Mouse (Mus musculus): ENCODE results near the gene Tmem245. TPM values are rescaled to one million over a fixed set of nuclear protein-coding genes. Genes with fewer than 3 reads are reported as not detected.

The Tmem245 gene
- polyA plus RNA-seq, 1 experiment: 11.0 TPM

GRCm38 (mm10) chr4:56906926-56907325 is 40.3 kb downstream of the Tmem245 start:
- no peaks in the 10 kb centered on the region for H3K4me1 ChIP-seq (ENCODE audit: control insufficient read depth, insufficient read depth, low read length)
- TF ChIP-seq POLR2A (IDR thresholded peaks at IDR 0.05; ENCODE audit: borderline replicate concordance, low read depth, low read length): no peak
- no peak for TF ChIP-seq CTCF (IDR thresholded peaks at IDR 0.05; ENCODE audit: low read depth, low read length)
- no peak overlapping the region for H3K4me3 ChIP-seq (ENCODE audit: insufficient read depth, low read length)
- H3K27ac ChIP-seq (ENCODE audit: insufficient read depth, low read depth, low read length): no peak overlapping the region

- no peak overlapping the region for H3K27ac ChIP-seq (ENCODE audit: insufficient read depth, low read depth, low read length)
- no peaks in the 10 kb centered on the region for H3K4me1 ChIP-seq (ENCODE audit: control insufficient read depth, insufficient read depth, low read length)
- TF ChIP-seq POLR2A (IDR thresholded peaks at IDR 0.05; ENCODE audit: borderline replicate concordance, low read depth, low read length) (no peak), CTCF (IDR thresholded peaks at IDR 0.05; ENCODE audit: low read depth, low read length) (no peak)
Observed at GRCm38 (mm10) chr4:56905507-56905906, 41.7 kb downstream of the Tmem245 start.

GRCm38 (mm10) chr4:56901671-56902070 is 45.6 kb downstream of the Tmem245 start:
- Histone ChIP-seq H3K4me3 (ENCODE audit: insufficient read depth, low read length) (no peak overlapping the region), H3K27ac (ENCODE audit: insufficient read depth, low read depth, low read length) (no peak overlapping the region), H3K4me1 (ENCODE audit: control insufficient read depth, insufficient read depth, low read length) (no peaks in the 10 kb centered on the region)
- no peak for TF ChIP-seq CTCF (IDR thresholded peaks at IDR 0.05; ENCODE audit: low read depth, low read length)

More at GRCm38 (mm10) chr4:56905507-56905906, 41.7 kb downstream of the Tmem245 start:
- no peak overlapping the region for H3K4me3 ChIP-seq (ENCODE audit: insufficient read depth, low read length)

- H3K27ac ChIP-seq (ENCODE audit: insufficient read depth, low read depth, low read length): no peak overlapping the region
- H3K4me1 ChIP-seq (ENCODE audit: control insufficient read depth, insufficient read depth, low read length): no peaks in the 10 kb centered on the region
- no peak overlapping the region for H3K4me3 ChIP-seq (ENCODE audit: insufficient read depth, low read length)
- TF ChIP-seq CTCF (IDR thresholded peaks at IDR 0.05; ENCODE audit: low read depth, low read length) (no peak), POLR2A (IDR thresholded peaks at IDR 0.05; ENCODE audit: borderline replicate concordance, low read depth, low read length) (no peak)
Observed at GRCm38 (mm10) chr4:56899216-56899615, 48.0 kb downstream of the Tmem245 start.

GRCm38 (mm10) chr4:56897511-56897910 is 49.7 kb downstream of the Tmem245 start:
- no peak for TF ChIP-seq POLR2A (IDR thresholded peaks at IDR 0.05; ENCODE audit: borderline replicate concordance, low read depth, low read length)
- no peak for TF ChIP-seq CTCF (IDR thresholded peaks at IDR 0.05; ENCODE audit: low read depth, low read length)
- H3K27ac ChIP-seq (ENCODE audit: insufficient read depth, low read depth, low read length): no peak overlapping the region
- H3K4me1 ChIP-seq (ENCODE audit: control insufficient read depth, insufficient read depth, low read length): peaks cover 4% of the 10 kb centered on the region
- no peak overlapping the region for H3K4me3 ChIP-seq (ENCODE audit: insufficient read depth, low read length)

- no peak overlapping the region for H3K27ac ChIP-seq (ENCODE audit: insufficient read depth, low read depth, low read length)
- no peak overlapping the region for H3K4me3 ChIP-seq (ENCODE audit: insufficient read depth, low read length)
- H3K4me1 ChIP-seq (ENCODE audit: control insufficient read depth, insufficient read depth, low read length): peaks cover 9% of the 10 kb centered on the region
- TF ChIP-seq POLR2A (IDR thresholded peaks at IDR 0.05; ENCODE audit: borderline replicate concordance, low read depth, low read length) (no peak), CTCF (IDR thresholded peaks at IDR 0.05; ENCODE audit: low read depth, low read length) (no peak)
Observed at GRCm38 (mm10) chr4:56894196-56894595, 53.0 kb downstream of the Tmem245 start.

GRCm38 (mm10) chr4:56892501-56893115 is 54.6 kb downstream of the Tmem245 start:
- Histone ChIP-seq H3K4me3 (ENCODE audit: insufficient read depth, low read length) (peak overlapping the region; percentile 26; the same call in 1 of the 2 replicates), H3K4me1 (ENCODE audit: control insufficient read depth, insufficient read depth, low read length) (peaks cover 9% of the 10 kb centered on the region), H3K27ac (ENCODE audit: insufficient read depth, low read depth, low read length) (0 out of 2 replicates have a peak overlapping the region, but pooled peaks have one; percentile 21)
- no peak for TF ChIP-seq CTCF (IDR thresholded peaks at IDR 0.05; ENCODE audit: low read depth, low read length)
- no peak for TF ChIP-seq POLR2A (IDR thresholded peaks at IDR 0.05; ENCODE audit: borderline replicate concordance, low read depth, low read length)

GRCm38 (mm10) chr4:56888483-56888882 is 58.8 kb downstream of the Tmem245 start:
- Histone ChIP-seq H3K4me1 (ENCODE audit: control insufficient read depth, insufficient read depth, low read length) (peaks cover 9% of the 10 kb centered on the region), H3K4me3 (ENCODE audit: insufficient read depth, low read length) (no peak overlapping the region), H3K27ac (ENCODE audit: insufficient read depth, low read depth, low read length) (no peak overlapping the region)
- TF ChIP-seq POLR2A (IDR thresholded peaks at IDR 0.05; ENCODE audit: borderline replicate concordance, low read depth, low read length) (no peak), CTCF (IDR thresholded peaks at IDR 0.05; ENCODE audit: low read depth, low read length) (no peak)

GRCm38 (mm10) chr4:56886286-56886979 is 60.8 kb downstream of the Tmem245 start:
- TF ChIP-seq CTCF (IDR thresholded peaks at IDR 0.05; ENCODE audit: low read depth, low read length): no peak
- TF ChIP-seq POLR2A (IDR thresholded peaks at IDR 0.05; ENCODE audit: borderline replicate concordance, low read depth, low read length): no peak
- Histone ChIP-seq H3K4me3 (ENCODE audit: insufficient read depth, low read length) (no peak overlapping the region), H3K27ac (ENCODE audit: insufficient read depth, low read depth, low read length) (no peak overlapping the region), H3K4me1 (ENCODE audit: control insufficient read depth, insufficient read depth, low read length) (no peaks in the 10 kb centered on the region)

GRCm38 (mm10) chr4:56880036-56880703 is 67.1 kb downstream of the Tmem245 start:
- Histone ChIP-seq H3K4me3 (ENCODE audit: insufficient read depth, low read length) (no peak overlapping the region), H3K27ac (ENCODE audit: insufficient read depth, low read depth, low read length) (no peak overlapping the region), H3K4me1 (ENCODE audit: control insufficient read depth, insufficient read depth, low read length) (no peaks in the 10 kb centered on the region)
- TF ChIP-seq CTCF (IDR thresholded peaks at IDR 0.05; ENCODE audit: low read depth, low read length) (no peak), POLR2A (IDR thresholded peaks at IDR 0.05; ENCODE audit: borderline replicate concordance, low read depth, low read length) (no peak)
